Comparison of ENCODE assay signal across 16 mouse cellular contexts in the genomic region with DNA sequence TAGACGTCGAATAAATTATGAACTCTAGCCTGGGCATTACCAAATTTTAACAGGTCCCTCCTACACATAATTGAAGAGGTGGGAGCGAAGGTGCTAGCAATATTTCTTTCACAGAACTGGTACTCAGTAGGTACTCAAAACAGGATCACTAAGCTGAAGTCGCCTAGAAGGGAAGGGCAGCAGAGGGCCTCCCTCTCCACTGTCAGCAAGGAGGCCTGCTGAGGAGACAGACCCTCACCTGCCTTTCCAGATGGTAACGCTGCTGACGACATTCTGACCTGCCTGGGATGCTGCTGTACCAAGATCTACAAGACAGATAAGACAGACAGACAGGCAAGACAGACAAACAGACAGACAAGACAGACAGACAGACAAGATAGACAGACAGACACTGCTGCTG. TPM values are rescaled to one million over a fixed set of nuclear protein-coding genes. Genes with fewer than 3 reads are reported as not detected.
DNase-seq lines count a peak whose midpoint lies in the region; ATAC-seq and TF ChIP-seq lines count a peak whose summit lies in the region.
"Had no signal": no experiment of that assay in that cellular context is flagged by ENCODE, and none has a peak within 500 bp of the region (broad histone marks: within the 10 kb centered on the region; RNA-seq: fewer than 3 reads in every experiment).

No protein-coding gene starts in this region.

- no peak for TF ChIP-seq CTCF in stomach, postnatal 0 days (IDR thresholded peaks at IDR 0.05; ENCODE audit: low read depth)

- no peaks in the 10 kb centered on the region for H3K9me3 ChIP-seq in forebrain, embryonic 15.5 days
- H3K9me3 ChIP-seq in forebrain, embryonic 14.5 days (replicated peaks; ENCODE audit: control insufficient read depth, low read length) = no peaks in the 10 kb centered on the region
- H3K9me3 ChIP-seq in hindbrain, embryonic 15.5 days = no peaks in the 10 kb centered on the region
- H3K9me3 ChIP-seq in hindbrain, embryonic 12.5 days (replicated peaks) = no peaks in the 10 kb centered on the region
- H3K9me3 ChIP-seq in stomach, embryonic 15.5 days = no peaks in the 10 kb centered on the region
- H3K9me3 ChIP-seq in stomach, postnatal 0 days (ENCODE audit: control insufficient read depth, low read length) = no peaks in the 10 kb centered on the region
- H3K9me3 ChIP-seq: limb, embryonic 13.5 days had no signal

- no peak for DNase-seq in forebrain, embryonic 14.5 days (ENCODE audit: low spot score)
- DNase-seq in stomach, postnatal 0 days (ENCODE audit: low spot score) = no peak
- no peak for DNase-seq in spleen, postnatal 36 days (ENCODE audit: low spot score in 2 of 2)
- no peak for DNase-seq in ovary, postnatal 14 days (ENCODE audit: low spot score)
- DNase-seq: B cell, adult 2 months; cerebellum, adult 9-10 months; lung, postnatal 14 days had no signal

- no peak overlapping the region for H3K9ac ChIP-seq in forebrain, embryonic 15.5 days (replicated peaks)
- H3K9ac ChIP-seq in forebrain, embryonic 14.5 days (ENCODE audit: low read length) = no peak overlapping the region
- no peak overlapping the region for H3K9ac ChIP-seq in hindbrain, embryonic 15.5 days
- no peak overlapping the region for H3K9ac ChIP-seq in hindbrain, embryonic 12.5 days
- H3K9ac ChIP-seq in stomach, embryonic 15.5 days = no peak overlapping the region
- H3K9ac ChIP-seq in stomach, postnatal 0 days (ENCODE audit: low read length) = no peak overlapping the region
- H3K9ac ChIP-seq: limb, embryonic 13.5 days had no signal

- H3K27ac ChIP-seq in forebrain, embryonic 15.5 days (replicated peaks) = no peak overlapping the region
- no peak overlapping the region for H3K27ac ChIP-seq in forebrain, embryonic 14.5 days (ENCODE audit: low read depth, low read length)
- no peak overlapping the region for H3K27ac ChIP-seq in hindbrain, embryonic 15.5 days (replicated peaks)
- H3K27ac ChIP-seq in hindbrain, embryonic 12.5 days = no peak overlapping the region
- 0 out of 2 replicates have a peak overlapping the region, but pooled peaks have one; percentile 31 for H3K27ac ChIP-seq in stomach, embryonic 15.5 days
- no peak overlapping the region for H3K27ac ChIP-seq in stomach, postnatal 0 days (replicated peaks)

- no peak overlapping the region for H3K4me3 ChIP-seq in forebrain, embryonic 15.5 days
- H3K4me3 ChIP-seq in forebrain, embryonic 14.5 days (ENCODE audit: low read depth, low read length) = no peak overlapping the region
- no peak overlapping the region for H3K4me3 ChIP-seq in hindbrain, embryonic 15.5 days
- no peak overlapping the region for H3K4me3 ChIP-seq in hindbrain, embryonic 12.5 days
- no peak overlapping the region for H3K4me3 ChIP-seq in stomach, embryonic 15.5 days (replicated peaks)
- no peak overlapping the region for H3K4me3 ChIP-seq in stomach, postnatal 0 days (ENCODE audit: low read depth, low read length)
- H3K4me3 ChIP-seq: limb, embryonic 13.5 days had no signal

- no peaks in the 10 kb centered on the region for H3K36me3 ChIP-seq in forebrain, embryonic 15.5 days
- H3K36me3 ChIP-seq in forebrain, embryonic 14.5 days (ENCODE audit: control insufficient read depth, insufficient read depth, low read length) = no peaks in the 10 kb centered on the region
- no peaks in the 10 kb centered on the region for H3K36me3 ChIP-seq in hindbrain, embryonic 15.5 days
- no peaks in the 10 kb centered on the region for H3K36me3 ChIP-seq in hindbrain, embryonic 12.5 days
- 0 out of 2 replicates have a peak, but pooled peaks cover 4% of the 10 kb centered on the region for H3K36me3 ChIP-seq in stomach, embryonic 15.5 days
- peaks cover 2% of the 10 kb centered on the region for H3K36me3 ChIP-seq in stomach, postnatal 0 days (ENCODE audit: control insufficient read depth, insufficient read depth, low read length)
- H3K36me3 ChIP-seq: limb, embryonic 13.5 days had no signal

- no peaks in the 10 kb centered on the region for H3K27me3 ChIP-seq in forebrain, embryonic 15.5 days
- no peaks in the 10 kb centered on the region for H3K27me3 ChIP-seq in forebrain, embryonic 14.5 days (replicated peaks; ENCODE audit: control insufficient read depth, insufficient read depth, low read length)
- H3K27me3 ChIP-seq in hindbrain, embryonic 15.5 days = no peaks in the 10 kb centered on the region
- H3K27me3 ChIP-seq in hindbrain, embryonic 12.5 days = no peaks in the 10 kb centered on the region
- no peaks in the 10 kb centered on the region for H3K27me3 ChIP-seq in stomach, embryonic 15.5 days (replicated peaks)
- H3K27me3 ChIP-seq in stomach, postnatal 0 days (ENCODE audit: control insufficient read depth, insufficient read depth, low read length) = no peaks in the 10 kb centered on the region
- H3K27me3 ChIP-seq: limb, embryonic 13.5 days had no signal

- ATAC-seq in forebrain, embryonic 15.5 days (replicated peaks) = peak; percentile 30; the same call in 1 of the 2 replicates
- ATAC-seq in forebrain, embryonic 14.5 days = no peak
- ATAC-seq in hindbrain, embryonic 15.5 days (ENCODE audit: low FRiP score, low read depth) = 0 out of 2 replicates have a peak, but pooled peaks have one; percentile 25
- no peak for ATAC-seq in hindbrain, embryonic 12.5 days (ENCODE audit: low FRiP score)
- no peak for ATAC-seq in stomach, embryonic 15.5 days (ENCODE audit: insufficient read depth, low FRiP score, low read depth)
- no peak for ATAC-seq in stomach, postnatal 0 days (ENCODE audit: low FRiP score, low TSS enrichment)
- ATAC-seq: inflammation-experienced regulatory T-cells, adult 6 months had no signal

- no peak for TF ChIP-seq EP300 in stomach, postnatal 0 days (optimal IDR thresholded peaks at IDR 0.05)

- 75% methylated on average over 6 of the region's 6 CpGs for WGBS in forebrain, embryonic 15.5 days
- 69% methylated on average over 6 of the region's 6 CpGs for WGBS in forebrain, embryonic 14.5 days
- 74% methylated on average over 6 of the region's 6 CpGs for WGBS in hindbrain, embryonic 15.5 days
- 77% methylated on average over 6 of the region's 6 CpGs for WGBS in hindbrain, embryonic 12.5 days
- WGBS in stomach, embryonic 15.5 days = 68% methylated on average over 6 of the region's 6 CpGs
- WGBS in stomach, postnatal 0 days = 74% methylated on average over 6 of the region's 6 CpGs

- no peak overlapping the region for H3K4me2 ChIP-seq in forebrain, embryonic 15.5 days (replicated peaks)
- no peak overlapping the region for H3K4me2 ChIP-seq in forebrain, embryonic 14.5 days (ENCODE audit: low read length)
- H3K4me2 ChIP-seq in hindbrain, embryonic 15.5 days = no peak overlapping the region
- H3K4me2 ChIP-seq in hindbrain, embryonic 12.5 days (replicated peaks) = no peak overlapping the region
- no peak overlapping the region for H3K4me2 ChIP-seq in stomach, embryonic 15.5 days
- H3K4me2 ChIP-seq in stomach, postnatal 0 days (replicated peaks; ENCODE audit: low read depth) = no peak overlapping the region
- H3K4me2 ChIP-seq: limb, embryonic 13.5 days had no signal

- H3K4me1 ChIP-seq in forebrain, embryonic 15.5 days = peaks cover 14% of the 10 kb centered on the region
- H3K4me1 ChIP-seq in forebrain, embryonic 14.5 days (ENCODE audit: control insufficient read depth, insufficient read depth, low read length) = peaks cover 11% of the 10 kb centered on the region
- H3K4me1 ChIP-seq in hindbrain, embryonic 15.5 days (replicated peaks) = peaks cover 10% of the 10 kb centered on the region
- peaks cover 10% of the 10 kb centered on the region for H3K4me1 ChIP-seq in hindbrain, embryonic 12.5 days
- H3K4me1 ChIP-seq in stomach, embryonic 15.5 days = peaks cover 9% of the 10 kb centered on the region; the same call in 1 of the 2 replicates
- H3K4me1 ChIP-seq in stomach, postnatal 0 days (replicated peaks; ENCODE audit: control insufficient read depth, insufficient read depth) = peaks cover 4% of the 10 kb centered on the region; the same call in 1 of the 2 replicates

RNA-seq across cellular contexts. Expression of gene Pdlim1, which starts 31.3 kb away (rescaled TPM):
- 14.3 and 16.8 TPM in 2 replicates for polyA plus RNA-seq in forebrain, embryonic 15.5 days (2015; fragmentation: Nextera tagmentation; extraction: Ambion mirVana)
- 20.1 and 30.1 TPM in 2 replicates for polyA plus RNA-seq in forebrain, embryonic 14.5 days (2014; fragmentation: Nextera tagmentation; extraction: Ambion mirVana)
- polyA plus RNA-seq in hindbrain, embryonic 15.5 days (2015; fragmentation: Nextera tagmentation; extraction: Ambion mirVana) = 9.7 and 15.3 TPM in 2 replicates
- polyA plus RNA-seq in hindbrain, embryonic 12.5 days (2016; fragmentation: Nextera tagmentation; extraction: Ambion mirVana) = 49.0 and 55.3 TPM in 2 replicates
- polyA plus RNA-seq in stomach, embryonic 15.5 days (2015; fragmentation: Nextera tagmentation; extraction: Ambion mirVana) = 192 and 198 TPM in 2 replicates
- polyA plus RNA-seq in stomach, postnatal 0 days (2015; fragmentation: Nextera tagmentation; extraction: Ambion mirVana) = 288 and 298 TPM in 2 replicates

RNA-seq across cellular contexts. Expression of gene Cyp2c70, which starts 53.2 kb away (rescaled TPM):
- not detected in 2 replicates for polyA plus RNA-seq in forebrain, embryonic 15.5 days (2015; fragmentation: Nextera tagmentation; extraction: Ambion mirVana)
- not detected in 2 replicates for polyA plus RNA-seq in forebrain, embryonic 14.5 days (2014; fragmentation: Nextera tagmentation; extraction: Ambion mirVana)
- not detected in 2 replicates for polyA plus RNA-seq in hindbrain, embryonic 15.5 days (2015; fragmentation: Nextera tagmentation; extraction: Ambion mirVana)
- polyA plus RNA-seq in hindbrain, embryonic 12.5 days (2016; fragmentation: Nextera tagmentation; extraction: Ambion mirVana) = not detected in 2 replicates
- 2.2 and 2.9 TPM in 2 replicates for polyA plus RNA-seq in stomach, embryonic 15.5 days (2015; fragmentation: Nextera tagmentation; extraction: Ambion mirVana)
- 0.67 and 0.93 TPM in 2 replicates for polyA plus RNA-seq in stomach, postnatal 0 days (2015; fragmentation: Nextera tagmentation; extraction: Ambion mirVana)
- polyA plus RNA-seq: embryonic facial prominence, embryonic 11.5 days; inflammation-experienced regulatory T-cells, adult 6 months; kidney, postnatal 0 days; limb, embryonic 13.5 days; spleen, adult 2 months had no signal

Comparison
In these comparisons a context has a peak if more than half of its experiments do, and no peak if none do; other contexts are left out.
1. ATAC-seq: peak in forebrain, embryonic 15.5 days (single experiment) and hindbrain, embryonic 15.5 days (single experiment); none in forebrain, embryonic 14.5 days (single experiment), hindbrain, embryonic 12.5 days (single experiment), stomach, embryonic 15.5 days (single experiment) and stomach, postnatal 0 days (single experiment).